Mouse (Mus musculus): ENCODE measurements around the gene Atp9a. TPM values are rescaled to one million over a fixed set of nuclear protein-coding genes. Genes with fewer than 3 reads are reported as not detected.

Gene Atp9a
- total RNA-seq, 2 experiments from 2014 or later: 0.04 to 0.18 TPM

Other genes starting within 250 kb of the Atp9a start
- gene Nfatc2, start 140.8 kb downstream of the Atp9a start, total RNA-seq (2015): 12.9 and 14.1 TPM in 2 replicates
- gene Nfatc2, start 140.8 kb downstream of the Atp9a start, total RNA-seq (2017): 3.2 and 6.4 TPM in 2 replicates
- not detected in 2 replicates for gene Sall4, start 25.5 kb upstream of the Atp9a start, total RNA-seq (2015)
- gene Sall4, start 25.5 kb upstream of the Atp9a start, total RNA-seq (2017): not detected in 2 replicates
- gene Zfp64, start 213.2 kb upstream of the Atp9a start, total RNA-seq (2015): 6.7 and 8.8 TPM in 2 replicates
- 13.8 and 17.2 TPM in 2 replicates for gene Zfp64, start 213.2 kb upstream of the Atp9a start, total RNA-seq (2017)